Mouse (Mus musculus): ENCODE results near the gene Kcnd3. TPM values are rescaled to one million over a fixed set of nuclear protein-coding genes. Genes with fewer than 3 reads are reported as not detected.

Gene Kcnd3
- polyA plus RNA-seq, 1 experiment from 2014 or later: 0.37 TPM

GRCm38 (mm10) chr3:105648889-105649567, 196.9 kb downstream of the Kcnd3 start:
- Histone ChIP-seq H3K9ac (ENCODE audit: low read depth, low read length) (no peak overlapping the region), H3K27me3 (replicated peaks; ENCODE audit: control insufficient read depth, insufficient read depth, low read length) (no peaks in the 10 kb centered on the region), H3K27ac (ENCODE audit: low read depth, low read length) (no peak overlapping the region), H3K4me2 (no peak overlapping the region), H3K9me3 (ENCODE audit: control insufficient read depth, low read length) (no peaks in the 10 kb centered on the region), H3K4me1 (replicated peaks; ENCODE audit: control insufficient read depth, insufficient read depth, low read length) (no peaks in the 10 kb centered on the region), H3K4me3 (ENCODE audit: low read depth, low read length) (no peak overlapping the region), H3K36me3 (ENCODE audit: control insufficient read depth, insufficient read depth, low read length) (no peaks in the 10 kb centered on the region)
- ATAC-seq (replicated peaks; ENCODE audit: low FRiP score): no peak
- 59% methylated on average over 8 of the region's 8 CpGs for WGBS
- DNase-seq (ENCODE audit: low spot score): no peak

DNA sequence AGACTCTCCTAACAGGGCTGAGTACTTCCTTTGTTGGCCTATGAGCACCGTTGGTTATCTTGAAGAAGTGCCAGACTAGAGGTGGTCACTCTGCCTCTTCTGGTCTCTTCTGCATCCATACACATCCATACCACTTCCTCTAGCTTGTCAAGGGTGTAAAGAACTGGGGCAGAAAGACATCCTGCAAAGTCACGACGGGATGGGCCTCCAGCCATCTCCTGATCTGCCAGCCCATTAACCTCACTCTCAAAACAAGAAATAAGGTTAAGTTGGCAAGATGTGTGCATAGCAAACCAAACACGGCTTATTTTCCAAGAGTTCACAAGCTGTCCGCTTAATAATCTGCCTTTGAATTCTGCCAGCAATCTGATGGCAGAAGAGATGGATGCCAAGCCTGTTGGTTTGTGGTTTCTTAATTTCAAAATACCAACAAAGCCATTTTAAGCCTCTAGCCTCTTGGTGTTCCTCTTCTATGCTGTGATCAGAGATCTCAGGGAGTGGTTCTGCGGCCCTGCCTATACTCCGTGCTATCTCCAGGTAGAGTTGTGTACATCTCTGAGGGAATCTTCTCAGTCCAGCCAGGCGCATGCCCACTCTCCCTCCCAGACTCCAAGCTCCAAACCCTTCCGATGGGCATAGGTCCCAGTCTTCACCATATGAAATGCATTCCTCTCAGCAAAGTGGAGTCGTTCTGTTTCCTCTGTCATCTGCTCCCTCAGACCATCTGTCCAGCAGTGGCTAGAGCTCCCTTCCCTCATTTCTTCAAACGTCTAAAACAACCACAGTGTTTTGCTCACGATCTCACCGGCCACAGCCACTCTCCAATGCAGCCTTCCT, 201.6 kb downstream of the Kcnd3 start:
- no peak for ATAC-seq (replicated peaks; ENCODE audit: low FRiP score)
- H3K9me3 ChIP-seq (ENCODE audit: control insufficient read depth, low read length): no peaks in the 10 kb centered on the region
- WGBS: 80% methylated on average over 13 of the region's 13 CpGs

GRCm38 (mm10) chr3:105655031-105655585, 203.0 kb downstream of the Kcnd3 start:
- no peak overlapping the region for H3K27ac ChIP-seq (ENCODE audit: low read depth, low read length)
- H3K36me3 ChIP-seq (ENCODE audit: control insufficient read depth, insufficient read depth, low read length): no peaks in the 10 kb centered on the region
- H3K4me1 ChIP-seq (replicated peaks; ENCODE audit: control insufficient read depth, insufficient read depth, low read length): no peaks in the 10 kb centered on the region
- no peaks in the 10 kb centered on the region for H3K27me3 ChIP-seq (replicated peaks; ENCODE audit: control insufficient read depth, insufficient read depth, low read length)
- no peaks in the 10 kb centered on the region for H3K9me3 ChIP-seq (ENCODE audit: control insufficient read depth, low read length)
- no peak for ATAC-seq (replicated peaks; ENCODE audit: low FRiP score)
- no peak for DNase-seq (ENCODE audit: low spot score)
- no peak overlapping the region for H3K4me2 ChIP-seq
- no peak overlapping the region for H3K4me3 ChIP-seq (ENCODE audit: low read depth, low read length)
- no peak overlapping the region for H3K9ac ChIP-seq (ENCODE audit: low read depth, low read length)
- whole genome bisulfite sequencing: 82% methylated on average over 11 of the region's 11 CpGs

More for the DNA sequence above, 201.6 kb downstream of the Kcnd3 start:
- DNase-seq (ENCODE audit: low spot score): no peak
- H3K9ac ChIP-seq (ENCODE audit: low read depth, low read length): no peak overlapping the region
- no peaks in the 10 kb centered on the region for H3K36me3 ChIP-seq (ENCODE audit: control insufficient read depth, insufficient read depth, low read length)
- no peak overlapping the region for H3K4me2 ChIP-seq
- H3K27ac ChIP-seq (ENCODE audit: low read depth, low read length): no peak overlapping the region
- H3K4me1 ChIP-seq (replicated peaks; ENCODE audit: control insufficient read depth, insufficient read depth, low read length): no peaks in the 10 kb centered on the region
- H3K4me3 ChIP-seq (ENCODE audit: low read depth, low read length): no peak overlapping the region
- H3K27me3 ChIP-seq (replicated peaks; ENCODE audit: control insufficient read depth, insufficient read depth, low read length): no peaks in the 10 kb centered on the region

GRCm38 (mm10) chr3:105660530-105660929, 208.4 kb downstream of the Kcnd3 start:
- no peaks in the 10 kb centered on the region for H3K27me3 ChIP-seq (replicated peaks; ENCODE audit: control insufficient read depth, insufficient read depth, low read length)
- no peak overlapping the region for H3K27ac ChIP-seq (ENCODE audit: low read depth, low read length)
- WGBS: 51% methylated on average over 2 of the region's 2 CpGs
- ATAC-seq (replicated peaks; ENCODE audit: low FRiP score): no peak
- H3K36me3 ChIP-seq (ENCODE audit: control insufficient read depth, insufficient read depth, low read length): no peaks in the 10 kb centered on the region
- H3K9me3 ChIP-seq (ENCODE audit: control insufficient read depth, low read length): no peaks in the 10 kb centered on the region
- no peak overlapping the region for H3K4me3 ChIP-seq (ENCODE audit: low read depth, low read length)
- H3K4me1 ChIP-seq (replicated peaks; ENCODE audit: control insufficient read depth, insufficient read depth, low read length): no peaks in the 10 kb centered on the region; the same call in 1 of the 2 replicates
- no peak for DNase-seq (ENCODE audit: low spot score)
- H3K4me2 ChIP-seq: no peak overlapping the region
- no peak overlapping the region for H3K9ac ChIP-seq (ENCODE audit: low read depth, low read length)

DNA sequence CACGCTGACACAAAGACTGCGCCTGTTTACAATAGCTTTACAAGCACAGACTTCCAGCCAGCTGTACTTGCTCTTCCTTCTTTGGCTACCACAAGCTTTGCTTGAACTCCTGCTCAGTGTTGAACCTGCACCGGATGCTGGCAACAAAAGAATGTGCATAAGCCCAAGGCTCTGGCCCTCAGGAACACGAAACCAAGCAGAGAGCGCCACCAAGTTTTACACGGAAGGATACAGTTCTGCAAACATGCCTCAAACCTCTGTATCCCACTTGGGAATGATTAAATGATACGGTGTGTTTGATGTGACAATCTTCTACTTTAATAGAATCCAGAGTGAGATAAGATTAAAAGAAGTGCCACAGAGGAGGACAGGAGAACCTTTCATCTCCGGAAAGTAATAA, 210.9 kb downstream of the Kcnd3 start:
- Histone ChIP-seq H3K4me3 (ENCODE audit: low read depth, low read length) (no peak overlapping the region), H3K4me1 (replicated peaks; ENCODE audit: control insufficient read depth, insufficient read depth, low read length) (no peaks in the 10 kb centered on the region; the same call in 1 of the 2 replicates), H3K27ac (ENCODE audit: low read depth, low read length) (no peak overlapping the region), H3K4me2 (no peak overlapping the region), H3K27me3 (replicated peaks; ENCODE audit: control insufficient read depth, insufficient read depth, low read length) (no peaks in the 10 kb centered on the region; the same call in 1 of the 2 replicates), H3K9me3 (ENCODE audit: control insufficient read depth, low read length) (no peaks in the 10 kb centered on the region), H3K36me3 (ENCODE audit: control insufficient read depth, insufficient read depth, low read length) (no peaks in the 10 kb centered on the region), H3K9ac (ENCODE audit: low read depth, low read length) (no peak overlapping the region)
- ATAC-seq (replicated peaks; ENCODE audit: low FRiP score) (no peak), DNase-seq (ENCODE audit: low spot score) (no peak)
- 74% methylated on average over 8 of the region's 8 CpGs for WGBS

- Histone ChIP-seq H3K4me1 (replicated peaks; ENCODE audit: control insufficient read depth, insufficient read depth, low read length) (no peaks in the 10 kb centered on the region; the same call in 1 of the 2 replicates), H3K9ac (ENCODE audit: low read depth, low read length) (no peak overlapping the region), H3K4me2 (0 out of 2 replicates have a peak overlapping the region, but pooled peaks have one; percentile 23), H3K36me3 (ENCODE audit: control insufficient read depth, insufficient read depth, low read length) (no peaks in the 10 kb centered on the region), H3K9me3 (ENCODE audit: control insufficient read depth, low read length) (no peaks in the 10 kb centered on the region), H3K27me3 (replicated peaks; ENCODE audit: control insufficient read depth, insufficient read depth, low read length) (no peaks in the 10 kb centered on the region; the same call in 1 of the 2 replicates), H3K27ac (ENCODE audit: low read depth, low read length) (no peak overlapping the region), H3K4me3 (ENCODE audit: low read depth, low read length) (no peak overlapping the region)
- WGBS: 63% methylated on average over 9 of the region's 9 CpGs
- peak; percentile 71 for ATAC-seq (replicated peaks; ENCODE audit: low FRiP score)
- DNase-seq (ENCODE audit: low spot score): no peak
Observed at GRCm38 (mm10) chr3:105665105-105665765, 213.1 kb downstream of the Kcnd3 start.

DNA sequence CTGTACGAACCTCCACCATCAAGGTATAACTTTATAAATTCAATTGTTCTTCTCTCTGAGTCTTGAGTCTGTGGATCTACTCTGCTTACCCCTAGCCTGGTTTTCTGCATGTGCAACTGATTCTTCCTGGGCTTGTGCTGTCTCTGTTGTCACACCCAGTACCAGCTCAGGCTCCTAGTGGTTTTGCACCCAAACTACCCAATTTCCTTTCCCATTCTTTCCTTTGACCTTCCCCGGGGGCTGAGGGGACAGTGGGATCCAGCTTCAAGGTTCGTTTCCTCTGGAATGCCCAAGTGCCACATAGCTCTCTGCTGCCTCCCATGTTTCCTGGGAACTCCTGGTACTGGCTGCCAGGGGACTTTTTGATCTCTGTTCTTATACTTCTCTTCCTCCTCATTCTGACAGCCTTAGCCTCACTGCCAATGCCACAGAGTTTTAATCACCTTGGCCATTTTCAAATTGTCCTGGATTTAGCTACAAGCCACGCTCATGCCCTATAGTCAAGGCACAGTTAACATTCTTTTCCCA, 214.9 kb downstream of the Kcnd3 start:
- Histone ChIP-seq H3K4me3 (ENCODE audit: low read depth, low read length) (no peak overlapping the region), H3K4me1 (replicated peaks; ENCODE audit: control insufficient read depth, insufficient read depth, low read length) (no peaks in the 10 kb centered on the region; the same call in 1 of the 2 replicates)
- WGBS: 60% methylated on average over 4 of the region's 4 CpGs

GRCm38 (mm10) chr3:105668161-105668560, 216.0 kb downstream of the Kcnd3 start:
- DNase-seq (ENCODE audit: low spot score) (no peak), ATAC-seq (replicated peaks; ENCODE audit: low FRiP score) (no peak)
- no peaks in the 10 kb centered on the region for H3K36me3 ChIP-seq (ENCODE audit: control insufficient read depth, insufficient read depth, low read length)
- H3K9me3 ChIP-seq (ENCODE audit: control insufficient read depth, low read length): no peaks in the 10 kb centered on the region
- WGBS: 41% methylated on average over 9 of the region's 9 CpGs
- no peak overlapping the region for H3K9ac ChIP-seq (ENCODE audit: low read depth, low read length)
- H3K27me3 ChIP-seq (replicated peaks; ENCODE audit: control insufficient read depth, insufficient read depth, low read length): no peaks in the 10 kb centered on the region; the same call in 1 of the 2 replicates
- H3K4me2 ChIP-seq: no peak overlapping the region
- no peak overlapping the region for H3K27ac ChIP-seq (ENCODE audit: low read depth, low read length)
- H3K4me3 ChIP-seq (ENCODE audit: low read depth, low read length): no peak overlapping the region
- no peaks in the 10 kb centered on the region; the same call in 1 of the 2 replicates for H3K4me1 ChIP-seq (replicated peaks; ENCODE audit: control insufficient read depth, insufficient read depth, low read length)

More for the DNA sequence above, 214.9 kb downstream of the Kcnd3 start:
- no peaks in the 10 kb centered on the region; the same call in 1 of the 2 replicates for H3K27me3 ChIP-seq (replicated peaks; ENCODE audit: control insufficient read depth, insufficient read depth, low read length)
- H3K4me2 ChIP-seq: no peak overlapping the region
- ATAC-seq (replicated peaks; ENCODE audit: low FRiP score): no peak
- no peak overlapping the region for H3K9ac ChIP-seq (ENCODE audit: low read depth, low read length)
- no peak overlapping the region for H3K27ac ChIP-seq (ENCODE audit: low read depth, low read length)
- no peaks in the 10 kb centered on the region for H3K36me3 ChIP-seq (ENCODE audit: control insufficient read depth, insufficient read depth, low read length)
- DNase-seq (ENCODE audit: low spot score): no peak
- no peaks in the 10 kb centered on the region for H3K9me3 ChIP-seq (ENCODE audit: control insufficient read depth, low read length)

All from liver, embryonic 11.5 days (tissue).